Mouse (Mus musculus): ENCODE results near the gene Dupd1. TPM values are rescaled to one million over a fixed set of nuclear protein-coding genes. Genes with fewer than 3 reads are reported as not detected.
"Not testable (repeated sequence)": the region's sequence is repeated elsewhere in the genome, so short reads cannot be mapped to it uniquely, and the experiment has no call there.

Gene Dupd1
- polyA plus RNA-seq, 1 experiment from 2014 or later, result not detected

DNA sequence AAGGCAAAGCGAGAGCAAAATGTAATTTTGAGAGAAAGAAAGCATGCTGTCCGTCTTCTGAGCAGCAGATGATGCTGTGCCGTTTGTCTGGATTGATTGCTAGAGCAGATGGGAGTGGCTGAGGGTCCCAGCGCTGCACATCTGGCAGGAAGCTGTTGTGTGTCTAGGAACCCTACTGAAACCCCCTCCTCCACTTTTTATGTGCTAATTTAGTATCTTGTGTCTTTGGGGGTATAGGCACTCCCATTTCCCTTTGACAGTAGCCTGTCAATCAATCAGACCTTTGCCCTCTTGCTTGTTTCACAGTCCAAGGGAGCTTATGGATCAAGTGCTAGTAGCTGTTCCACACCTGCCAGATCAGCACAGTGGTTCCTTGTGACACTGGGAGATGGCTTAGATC is 41.3 kb downstream of the Dupd1 start:
- Histone ChIP-seq H3K27me3 (ENCODE audit: control insufficient read depth, insufficient read depth, low read length) (no peaks in the 10 kb centered on the region), H3K27ac (replicated peaks; ENCODE audit: low read depth, low read length) (no peak overlapping the region), H3K4me3 (replicated peaks; ENCODE audit: low read depth, low read length) (no peak overlapping the region), H3K9ac (replicated peaks; ENCODE audit: low read length) (no peak overlapping the region), H3K4me2 (ENCODE audit: low read length) (no peak overlapping the region), H3K4me1 (ENCODE audit: control insufficient read depth, insufficient read depth, low read length) (no peaks in the 10 kb centered on the region), H3K9me3 (ENCODE audit: control insufficient read depth, low read length) (no peaks in the 10 kb centered on the region), H3K36me3 (ENCODE audit: control insufficient read depth, insufficient read depth, low read length) (peaks cover 26% of the 10 kb centered on the region)
- WGBS, result 64% methylated on average over 4 of the region's 4 CpGs
- DNase-seq, result no peak
- no peak for ATAC-seq (ENCODE audit: low FRiP score, low TSS enrichment)

DNA sequence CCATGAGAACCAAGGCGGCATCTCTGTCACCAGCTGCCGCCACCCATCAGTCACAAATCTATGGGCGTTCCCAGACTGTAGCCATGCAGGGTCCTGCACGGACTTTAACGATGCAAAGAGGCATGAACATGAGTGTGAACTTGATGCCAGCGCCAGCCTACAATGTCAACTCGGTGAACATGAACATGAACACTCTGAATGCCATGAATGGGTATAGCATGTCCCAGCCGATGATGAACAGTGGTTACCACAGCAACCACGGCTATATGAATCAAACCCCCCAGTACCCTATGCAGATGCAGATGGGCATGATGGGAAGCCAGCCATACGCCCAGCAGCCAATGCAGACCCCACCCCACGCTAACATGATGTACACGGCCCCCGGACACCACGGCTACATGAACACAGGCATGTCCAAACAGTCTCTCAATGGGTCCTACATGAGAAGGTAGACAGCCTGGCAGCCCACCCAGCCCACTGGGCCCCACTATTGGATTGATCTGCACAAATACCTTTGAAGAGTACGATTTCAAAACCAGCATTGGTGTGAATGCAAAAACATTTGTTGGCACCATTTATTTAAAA is 43.9 kb downstream of the Dupd1 start:
- H3K9me3 ChIP-seq (ENCODE audit: control insufficient read depth, low read length); ATAC-seq (ENCODE audit: low FRiP score, low TSS enrichment); H3K4me3 ChIP-seq (replicated peaks; ENCODE audit: low read depth, low read length); DNase-seq; H3K4me1 ChIP-seq (ENCODE audit: control insufficient read depth, insufficient read depth, low read length); H3K4me2 ChIP-seq (ENCODE audit: low read length); H3K27me3 ChIP-seq (ENCODE audit: control insufficient read depth, insufficient read depth, low read length); H3K27ac ChIP-seq (replicated peaks; ENCODE audit: low read depth, low read length); H3K9ac ChIP-seq (replicated peaks; ENCODE audit: low read length): not testable (repeated sequence)
- H3K36me3 ChIP-seq (ENCODE audit: control insufficient read depth, insufficient read depth, low read length), result peaks cover 50% of the 10 kb centered on the region
- WGBS, result 91% methylated on average over 15 of the region's 15 CpGs

- DNase-seq (no peak), ATAC-seq (ENCODE audit: low FRiP score, low TSS enrichment) (no peak)
- no peak overlapping the region for H3K27ac ChIP-seq (replicated peaks; ENCODE audit: low read depth, low read length)
- H3K4me3 ChIP-seq (replicated peaks; ENCODE audit: low read depth, low read length), result no peak overlapping the region
- H3K4me2 ChIP-seq (ENCODE audit: low read length), result no peak overlapping the region
- H3K27me3 ChIP-seq (ENCODE audit: control insufficient read depth, insufficient read depth, low read length), result no peaks in the 10 kb centered on the region
- WGBS, result 85% methylated on average over 11 of the region's 11 CpGs
- no peaks in the 10 kb centered on the region for H3K4me1 ChIP-seq (ENCODE audit: control insufficient read depth, insufficient read depth, low read length)
- no peaks in the 10 kb centered on the region for H3K9me3 ChIP-seq (ENCODE audit: control insufficient read depth, low read length)
- no peak overlapping the region for H3K9ac ChIP-seq (replicated peaks; ENCODE audit: low read length)
- peaks cover 57% of the 10 kb centered on the region for H3K36me3 ChIP-seq (ENCODE audit: control insufficient read depth, insufficient read depth, low read length)
Measured at GRCm38 (mm10) chr14:21669633-21670421, 44.5 kb downstream of the Dupd1 start.

- DNase-seq, result no peak
- WGBS, result 95% methylated on average over 11 of the region's 11 CpGs
- no peak overlapping the region for H3K4me3 ChIP-seq (replicated peaks; ENCODE audit: low read depth, low read length)
- no peaks in the 10 kb centered on the region for H3K9me3 ChIP-seq (ENCODE audit: control insufficient read depth, low read length)
- H3K36me3 ChIP-seq (ENCODE audit: control insufficient read depth, insufficient read depth, low read length), result peaks cover 63% of the 10 kb centered on the region
- H3K9ac ChIP-seq (replicated peaks; ENCODE audit: low read length), result no peak overlapping the region
- no peak overlapping the region for H3K27ac ChIP-seq (replicated peaks; ENCODE audit: low read depth, low read length)
- no peaks in the 10 kb centered on the region for H3K27me3 ChIP-seq (ENCODE audit: control insufficient read depth, insufficient read depth, low read length)
- H3K4me2 ChIP-seq (ENCODE audit: low read length), result no peak overlapping the region
- ATAC-seq (ENCODE audit: low FRiP score, low TSS enrichment), result no peak
- no peaks in the 10 kb centered on the region for H3K4me1 ChIP-seq (ENCODE audit: control insufficient read depth, insufficient read depth, low read length)
Measured at GRCm38 (mm10) chr14:21669218-21669617, 45.2 kb downstream of the Dupd1 start.

DNA sequence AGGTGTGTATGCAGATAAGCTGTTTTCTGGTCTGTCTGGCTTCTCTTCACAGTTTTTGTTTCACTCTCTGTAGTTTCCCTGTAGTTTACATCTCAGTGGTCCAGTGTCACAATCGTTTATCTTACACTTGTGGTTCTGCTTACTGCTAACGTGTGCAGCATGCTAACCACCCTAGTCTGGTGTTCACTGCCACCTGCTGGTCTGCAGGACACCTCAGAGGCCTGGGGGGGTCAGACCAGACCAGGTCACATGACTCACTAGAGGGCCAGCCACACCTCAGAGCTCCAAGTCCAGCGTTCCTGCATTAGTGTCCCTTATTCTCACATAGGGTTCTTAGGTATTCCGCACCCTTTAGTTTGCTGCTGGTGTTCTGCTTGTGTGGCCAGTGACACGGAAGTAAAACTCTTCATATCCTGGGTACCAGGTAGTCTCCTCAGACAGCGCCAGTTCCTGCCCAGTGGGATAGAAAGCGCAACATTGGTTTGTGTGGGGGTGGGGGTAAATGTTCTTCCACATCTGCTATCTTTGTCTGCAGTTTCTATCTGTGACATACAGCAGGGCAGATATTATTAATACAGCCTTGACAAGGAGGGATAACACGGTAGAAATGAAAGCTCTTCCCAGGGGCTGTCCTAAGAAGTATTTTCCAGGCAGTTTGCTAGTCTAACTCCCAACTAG is 51.8 kb downstream of the Dupd1 start:
- Histone ChIP-seq H3K4me2 (ENCODE audit: low read length) (no peak overlapping the region), H3K4me1 (ENCODE audit: control insufficient read depth, insufficient read depth, low read length) (no peaks in the 10 kb centered on the region), H3K36me3 (ENCODE audit: control insufficient read depth, insufficient read depth, low read length) (peaks cover 64% of the 10 kb centered on the region), H3K9me3 (ENCODE audit: control insufficient read depth, low read length) (no peaks in the 10 kb centered on the region), H3K27ac (replicated peaks; ENCODE audit: low read depth, low read length) (no peak overlapping the region), H3K4me3 (replicated peaks; ENCODE audit: low read depth, low read length) (no peak overlapping the region), H3K9ac (replicated peaks; ENCODE audit: low read length) (no peak overlapping the region), H3K27me3 (ENCODE audit: control insufficient read depth, insufficient read depth, low read length) (no peaks in the 10 kb centered on the region)
- no peak for ATAC-seq (ENCODE audit: low FRiP score, low TSS enrichment)
- peak; percentile 16 for DNase-seq
- WGBS, result 85% methylated on average over 8 of the region's 8 CpGs

DNA sequence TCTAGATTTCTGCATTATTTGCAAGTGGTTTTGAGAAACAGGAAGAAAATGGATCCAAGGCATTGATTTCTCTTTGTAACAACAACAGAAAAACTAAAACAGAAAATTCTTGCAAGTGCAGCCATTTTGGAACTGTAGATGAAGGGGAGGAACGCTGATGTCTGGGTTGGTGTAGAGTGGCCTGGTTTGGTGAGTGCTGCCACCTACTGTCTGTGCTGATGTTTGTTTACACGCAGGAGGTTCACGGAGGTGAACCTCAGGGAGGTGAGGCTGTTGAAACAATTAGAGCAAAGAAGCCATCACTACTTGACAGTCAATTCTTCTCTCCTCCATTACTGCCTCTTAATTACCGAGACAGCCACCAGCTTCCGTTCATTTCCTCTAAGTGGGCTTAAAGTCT is 54.7 kb downstream of the Dupd1 start:
- H3K27ac ChIP-seq (replicated peaks; ENCODE audit: low read depth, low read length), result 0 out of 2 replicates have a peak overlapping the region, but pooled peaks have one; percentile 37
- DNase-seq, result peak; percentile 84
- WGBS, result 31% methylated on average over 5 of the region's 5 CpGs
- no peak overlapping the region for H3K9ac ChIP-seq (replicated peaks; ENCODE audit: low read length)
- H3K9me3 ChIP-seq (ENCODE audit: control insufficient read depth, low read length), result no peaks in the 10 kb centered on the region
- no peak overlapping the region for H3K4me3 ChIP-seq (replicated peaks; ENCODE audit: low read depth, low read length)
- no peaks in the 10 kb centered on the region for H3K27me3 ChIP-seq (ENCODE audit: control insufficient read depth, insufficient read depth, low read length)
- H3K4me1 ChIP-seq (ENCODE audit: control insufficient read depth, insufficient read depth, low read length), result no peaks in the 10 kb centered on the region
- H3K4me2 ChIP-seq (ENCODE audit: low read length), result no peak overlapping the region
- peak; percentile 57; the same call in 1 of the 2 replicates for ATAC-seq (ENCODE audit: low FRiP score, low TSS enrichment)
- peaks cover 34% of the 10 kb centered on the region for H3K36me3 ChIP-seq (ENCODE audit: control insufficient read depth, insufficient read depth, low read length)

- ATAC-seq (ENCODE audit: low FRiP score, low TSS enrichment) (no peak), DNase-seq (no peak)
- H3K9ac ChIP-seq (replicated peaks; ENCODE audit: low read length), result no peak overlapping the region
- H3K27me3 ChIP-seq (ENCODE audit: control insufficient read depth, insufficient read depth, low read length), result no peaks in the 10 kb centered on the region
- H3K4me1 ChIP-seq (ENCODE audit: control insufficient read depth, insufficient read depth, low read length), result no peaks in the 10 kb centered on the region
- 73% methylated on average over 13 of the region's 13 CpGs for WGBS
- H3K4me2 ChIP-seq (ENCODE audit: low read length), result no peak overlapping the region
- 0 out of 2 replicates have a peak overlapping the region, but pooled peaks have one; percentile 37 for H3K27ac ChIP-seq (replicated peaks; ENCODE audit: low read depth, low read length)
- H3K4me3 ChIP-seq (replicated peaks; ENCODE audit: low read depth, low read length), result no peak overlapping the region
- no peaks in the 10 kb centered on the region for H3K9me3 ChIP-seq (ENCODE audit: control insufficient read depth, low read length)
- peaks cover 29% of the 10 kb centered on the region for H3K36me3 ChIP-seq (ENCODE audit: control insufficient read depth, insufficient read depth, low read length)
Measured at GRCm38 (mm10) chr14:21659155-21659554, 55.2 kb downstream of the Dupd1 start.

GRCm38 (mm10) chr14:21653813-21654212 is 60.6 kb downstream of the Dupd1 start:
- no peaks in the 10 kb centered on the region for H3K9me3 ChIP-seq (ENCODE audit: control insufficient read depth, low read length)
- no peak overlapping the region for H3K4me3 ChIP-seq (replicated peaks; ENCODE audit: low read depth, low read length)
- ATAC-seq (ENCODE audit: low FRiP score, low TSS enrichment) (no peak), DNase-seq (no peak)
- no peak overlapping the region for H3K27ac ChIP-seq (replicated peaks; ENCODE audit: low read depth, low read length)
- 0 out of 2 replicates have a peak, but pooled peaks cover 3% of the 10 kb centered on the region for H3K36me3 ChIP-seq (ENCODE audit: control insufficient read depth, insufficient read depth, low read length)
- 85% methylated on average over 2 of the region's 2 CpGs for WGBS
- no peak overlapping the region for H3K4me2 ChIP-seq (ENCODE audit: low read length)
- H3K4me1 ChIP-seq (ENCODE audit: control insufficient read depth, insufficient read depth, low read length), result no peaks in the 10 kb centered on the region
- no peaks in the 10 kb centered on the region for H3K27me3 ChIP-seq (ENCODE audit: control insufficient read depth, insufficient read depth, low read length)
- no peak overlapping the region for H3K9ac ChIP-seq (replicated peaks; ENCODE audit: low read length)
